Mouse (Mus musculus): Measurements from ENCODE around the gene Sox6. TPM values are rescaled to one million over a fixed set of nuclear protein-coding genes. Genes with fewer than 3 reads are reported as not detected.

The Sox6 gene
- polyA plus RNA-seq, 1 experiment from 2014 or later = 51.7 TPM

- Histone ChIP-seq H3K4me3 (no peak overlapping the region), H3K4me1 (no peaks in the 10 kb centered on the region), H3K27ac (no peak overlapping the region), H3K36me3 (replicated peaks) (no peaks in the 10 kb centered on the region), H3K4me2 (no peak overlapping the region), H3K27me3 (replicated peaks) (no peaks in the 10 kb centered on the region), H3K9me3 (no peaks in the 10 kb centered on the region), H3K9ac (no peak overlapping the region)
- no peak for ATAC-seq (replicated peaks)
- WGBS = 35% methylated on average over 3 of the region's 3 CpGs
Observed at GRCm38 (mm10) chr7:115471521-115471920, 567.1 kb downstream of the Sox6 start.

- Histone ChIP-seq H3K9me3 (no peaks in the 10 kb centered on the region), H3K36me3 (replicated peaks) (no peaks in the 10 kb centered on the region), H3K27ac (no peak overlapping the region), H3K4me2 (no peak overlapping the region), H3K4me3 (no peak overlapping the region), H3K4me1 (no peaks in the 10 kb centered on the region), H3K9ac (no peak overlapping the region), H3K27me3 (replicated peaks) (no peaks in the 10 kb centered on the region)
- ATAC-seq (replicated peaks) = no peak
- 81% methylated on average over 6 of the region's 6 CpGs for WGBS
Observed at GRCm38 (mm10) chr7:115466811-115467210, 571.8 kb downstream of the Sox6 start.

- no peaks in the 10 kb centered on the region for H3K27me3 ChIP-seq (replicated peaks)
- no peaks in the 10 kb centered on the region for H3K36me3 ChIP-seq (replicated peaks)
- ATAC-seq (replicated peaks) = no peak
- no peak overlapping the region for H3K9ac ChIP-seq
- 90% methylated on average over 2 of the region's 2 CpGs for WGBS
- H3K9me3 ChIP-seq = no peaks in the 10 kb centered on the region
- H3K4me1 ChIP-seq = no peaks in the 10 kb centered on the region
- H3K4me2 ChIP-seq = no peak overlapping the region
- no peak overlapping the region for H3K27ac ChIP-seq
- H3K4me3 ChIP-seq = no peak overlapping the region
Observed at GRCm38 (mm10) chr7:115463367-115463766, 575.2 kb downstream of the Sox6 start.

GRCm38 (mm10) chr7:115462276-115462675 lies 576.3 kb downstream of the Sox6 start:
- H3K36me3 ChIP-seq (replicated peaks) = no peaks in the 10 kb centered on the region
- ATAC-seq (replicated peaks) = no peak
- no peaks in the 10 kb centered on the region for H3K9me3 ChIP-seq
- no peak overlapping the region for H3K4me3 ChIP-seq
- WGBS = 74% methylated on average over 4 of the region's 4 CpGs
- H3K9ac ChIP-seq = no peak overlapping the region
- H3K27me3 ChIP-seq (replicated peaks) = no peaks in the 10 kb centered on the region
- H3K4me1 ChIP-seq = no peaks in the 10 kb centered on the region
- no peak overlapping the region for H3K4me2 ChIP-seq
- H3K27ac ChIP-seq = no peak overlapping the region

- Histone ChIP-seq H3K4me3 (no peak overlapping the region), H3K9me3 (no peaks in the 10 kb centered on the region), H3K9ac (no peak overlapping the region), H3K27me3 (replicated peaks) (no peaks in the 10 kb centered on the region), H3K4me2 (no peak overlapping the region), H3K36me3 (replicated peaks) (no peaks in the 10 kb centered on the region), H3K27ac (no peak overlapping the region), H3K4me1 (peaks cover 5% of the 10 kb centered on the region)
- WGBS = 92% methylated on average over 5 of the region's 5 CpGs
- ATAC-seq (replicated peaks) = no peak
Observed at GRCm38 (mm10) chr7:115454988-115455387, 583.6 kb downstream of the Sox6 start.

- no peaks in the 10 kb centered on the region for H3K9me3 ChIP-seq
- H3K4me1 ChIP-seq = peaks cover 5% of the 10 kb centered on the region
- no peak overlapping the region for H3K4me3 ChIP-seq
- H3K4me2 ChIP-seq = no peak overlapping the region
- H3K36me3 ChIP-seq (replicated peaks) = no peaks in the 10 kb centered on the region
- H3K27ac ChIP-seq = no peak overlapping the region
- no peak overlapping the region for H3K9ac ChIP-seq
- 55% methylated on average over 7 of the region's 7 CpGs for WGBS
- no peaks in the 10 kb centered on the region for H3K27me3 ChIP-seq (replicated peaks)
- no peak for ATAC-seq (replicated peaks)
Observed at GRCm38 (mm10) chr7:115453713-115454073, 584.9 kb downstream of the Sox6 start.

GRCm38 (mm10) chr7:115453042-115453712 lies 585.4 kb downstream of the Sox6 start:
- no peaks in the 10 kb centered on the region for H3K36me3 ChIP-seq (replicated peaks)
- no peak overlapping the region for H3K4me3 ChIP-seq
- no peak overlapping the region for H3K27ac ChIP-seq
- 29% methylated on average over 21 of the region's 21 CpGs for WGBS
- H3K9ac ChIP-seq = no peak overlapping the region
- H3K4me1 ChIP-seq = peaks cover 5% of the 10 kb centered on the region
- no peaks in the 10 kb centered on the region for H3K9me3 ChIP-seq
- H3K4me2 ChIP-seq = no peak overlapping the region
- no peak; the same call in 1 of the 2 replicates for ATAC-seq (replicated peaks)
- no peaks in the 10 kb centered on the region for H3K27me3 ChIP-seq (replicated peaks)

- whole genome bisulfite sequencing = 48% methylated on average over 23 of the region's 23 CpGs
- no peak overlapping the region for H3K27ac ChIP-seq
- H3K9ac ChIP-seq = no peak overlapping the region
- H3K4me1 ChIP-seq = peaks cover 5% of the 10 kb centered on the region
- H3K36me3 ChIP-seq (replicated peaks) = no peaks in the 10 kb centered on the region
- H3K4me2 ChIP-seq = no peak overlapping the region
- no peaks in the 10 kb centered on the region for H3K27me3 ChIP-seq (replicated peaks)
- H3K4me3 ChIP-seq = no peak overlapping the region
- ATAC-seq (replicated peaks) = no peak
- H3K9me3 ChIP-seq = no peaks in the 10 kb centered on the region
Observed at GRCm38 (mm10) chr7:115450431-115451195, 588.0 kb downstream of the Sox6 start.

- 66% methylated on average over 8 of the region's 8 CpGs for WGBS
- ATAC-seq (replicated peaks) = no peak
- H3K36me3 ChIP-seq (replicated peaks) = no peaks in the 10 kb centered on the region
- no peak overlapping the region for H3K4me3 ChIP-seq
- H3K27ac ChIP-seq = no peak overlapping the region
- peaks cover 5% of the 10 kb centered on the region for H3K4me1 ChIP-seq
- no peaks in the 10 kb centered on the region for H3K9me3 ChIP-seq
- no peak overlapping the region for H3K9ac ChIP-seq
- no peak overlapping the region for H3K4me2 ChIP-seq
- H3K27me3 ChIP-seq (replicated peaks) = no peaks in the 10 kb centered on the region
Observed at GRCm38 (mm10) chr7:115448403-115449025, 590.1 kb downstream of the Sox6 start.

GRCm38 (mm10) chr7:115447091-115447490 lies 591.5 kb downstream of the Sox6 start:
- 69% methylated on average over 3 of the region's 3 CpGs for WGBS
- H3K4me2 ChIP-seq = no peak overlapping the region
- H3K9me3 ChIP-seq = no peaks in the 10 kb centered on the region
- H3K4me1 ChIP-seq = peaks cover 5% of the 10 kb centered on the region; the same call in 1 of the 2 replicates
- no peak for ATAC-seq (replicated peaks)
- H3K27me3 ChIP-seq (replicated peaks) = no peaks in the 10 kb centered on the region
- H3K36me3 ChIP-seq (replicated peaks) = no peaks in the 10 kb centered on the region
- H3K9ac ChIP-seq = no peak overlapping the region
- H3K27ac ChIP-seq = no peak overlapping the region
- no peak overlapping the region for H3K4me3 ChIP-seq

GRCm38 (mm10) chr7:115446481-115447016 lies 592.0 kb downstream of the Sox6 start:
- H3K4me2 ChIP-seq = no peak overlapping the region
- H3K27ac ChIP-seq = no peak overlapping the region
- no peaks in the 10 kb centered on the region for H3K27me3 ChIP-seq (replicated peaks)
- 18% methylated on average over 6 of the region's 6 CpGs for WGBS
- no peaks in the 10 kb centered on the region for H3K36me3 ChIP-seq (replicated peaks)
- H3K9ac ChIP-seq = no peak overlapping the region
- ATAC-seq (replicated peaks) = no peak
- no peaks in the 10 kb centered on the region for H3K9me3 ChIP-seq
- peaks cover 5% of the 10 kb centered on the region; the same call in 1 of the 2 replicates for H3K4me1 ChIP-seq
- H3K4me3 ChIP-seq = no peak overlapping the region

- no peak overlapping the region for H3K4me2 ChIP-seq
- H3K9ac ChIP-seq = no peak overlapping the region
- no peaks in the 10 kb centered on the region for H3K27me3 ChIP-seq (replicated peaks)
- H3K27ac ChIP-seq = no peak overlapping the region
- no peak for ATAC-seq (replicated peaks)
- 87% methylated on average over 7 of the region's 7 CpGs for WGBS
- peaks cover 1% of the 10 kb centered on the region for H3K4me1 ChIP-seq
- H3K4me3 ChIP-seq = no peak overlapping the region
- H3K36me3 ChIP-seq (replicated peaks) = no peaks in the 10 kb centered on the region
- H3K9me3 ChIP-seq = no peaks in the 10 kb centered on the region
Observed at GRCm38 (mm10) chr7:115426161-115426982, 612.2 kb downstream of the Sox6 start.
